Mouse (Mus musculus) WW6 (cell line): ENCODE measurements around the gene Igsf8.
"Not testable (repeated sequence)": the region's sequence is repeated elsewhere in the genome, so short reads cannot be mapped to it uniquely, and the experiment has no call there.

Source experiments
- DNase-seq: peaks from one replicate; pipeline ENCODE4 v3.0.0-alpha.2; 2013; ENCODE audit warnings: low read depth, low spot score

Igsf8 gene

GRCm38 (mm10) chr1:172261477-172262078 lies at the start of gene Igsf8:
Gene Igsf8 (plus strand): TSS chr1:172261641.
- no peak for DNase-seq

GRCm38 (mm10) chr1:172212776-172213175 lies 48.7 kb upstream of the Igsf8 start:
- DNase-seq, result no peak

GRCm38 (mm10) chr1:172213771-172214170 lies 47.7 kb upstream of the Igsf8 start:
- DNase-seq, result no peak

GRCm38 (mm10) chr1:172214748-172215147 lies 46.7 kb upstream of the Igsf8 start:
- DNase-seq, result no peak

- DNase-seq, result peak; percentile 87
These were observed 44.3 kb upstream of the Igsf8 start for GRCm38 (mm10) chr1:172217148-172217547.

GRCm38 (mm10) chr1:172218164-172218910 lies 43.1 kb upstream of the Igsf8 start:
- DNase-seq, result no peak

GRCm38 (mm10) chr1:172219451-172220406 lies 41.7 kb upstream of the Igsf8 start, which contains the start of gene Casq1:
Gene Casq1 (minus strand): TSS chr1:172219868.
- no peak for DNase-seq

- no peak for DNase-seq
These were observed 41.0 kb upstream of the Igsf8 start for GRCm38 (mm10) chr1:172220414-172220813.

GRCm38 (mm10) chr1:172221297-172222063 lies 40.0 kb upstream of the Igsf8 start:
- DNase-seq, result no peak

GRCm38 (mm10) chr1:172228209-172228608 lies 33.2 kb upstream of the Igsf8 start:
- DNase-seq, result no peak

GRCm38 (mm10) chr1:172229215-172229614 lies 32.2 kb upstream of the Igsf8 start:
- no peak for DNase-seq

GRCm38 (mm10) chr1:172240945-172241708 lies 20.3 kb upstream of the Igsf8 start:
- no peak for DNase-seq

- no peak for DNase-seq
These were observed 19.0 kb upstream of the Igsf8 start for GRCm38 (mm10) chr1:172242401-172242800.

- no peak for DNase-seq
These were observed 17.8 kb upstream of the Igsf8 start for GRCm38 (mm10) chr1:172243547-172244205.

GRCm38 (mm10) chr1:172244645-172245044 lies 16.8 kb upstream of the Igsf8 start:
- DNase-seq, result not testable (repeated sequence)

- DNase-seq, result no peak
These were observed 14.2 kb upstream of the Igsf8 start for GRCm38 (mm10) chr1:172247216-172247615.

- DNase-seq, result no peak
These were observed 13.8 kb upstream of the Igsf8 start for GRCm38 (mm10) chr1:172247679-172248078.

GRCm38 (mm10) chr1:172258314-172258713 lies 3.1 kb upstream of the Igsf8 start, which contains the start of gene Atp1a4:
Gene Atp1a4 (minus strand): TSS chr1:172258414.
- no peak for DNase-seq

GRCm38 (mm10) chr1:172271208-172271607 lies 9.8 kb downstream of the Igsf8 start:
- DNase-seq, result no peak

GRCm38 (mm10) chr1:172271765-172272164 lies 10.3 kb downstream of the Igsf8 start:
- no peak for DNase-seq
